Mouse (Mus musculus): ENCODE data around the gene Gm14214.

The Gm14214 gene

GRCm38 (mm10) chr2:154731916-154732315 lies 37.9 kb downstream of the Gm14214 start:
- no peak for DNase-seq (ENCODE audit: low read depth, low spot score)

GRCm38 (mm10) chr2:154730841-154731240 lies 39.0 kb downstream of the Gm14214 start:
- no peak for DNase-seq (ENCODE audit: low read depth, low spot score)

GRCm38 (mm10) chr2:154729737-154730136 lies 40.1 kb downstream of the Gm14214 start:
- no peak for DNase-seq (ENCODE audit: low read depth, low spot score)

- no peak for DNase-seq (ENCODE audit: low read depth, low spot score)
Observed at GRCm38 (mm10) chr2:154723473-154723872, 46.4 kb downstream of the Gm14214 start.

- DNase-seq (ENCODE audit: low read depth, low spot score), result no peak
Observed at GRCm38 (mm10) chr2:154720315-154720714, 49.5 kb downstream of the Gm14214 start.

Data from retina, postnatal 7 days (tissue).